Mouse (Mus musculus): ENCODE results near the gene Usp29. TPM values are rescaled to one million over a fixed set of nuclear protein-coding genes. Genes with fewer than 3 reads are reported as not detected.

The Usp29 gene
- polyA plus RNA-seq, 2 experiments = 1.1 to 1.7 TPM

GRCm38 (mm10) chr7:6797408-6797807 lies 67.0 kb downstream of the Usp29 start:
- ATAC-seq (ENCODE audit: insufficient read depth) = no peak
- no peak for TF ChIP-seq EP300 (IDR thresholded peaks at IDR 0.05; ENCODE audit: low read depth)
- H3K4me1 ChIP-seq (replicated peaks; ENCODE audit: control insufficient read depth in 2 of 2, insufficient read depth in 2 of 2, low read length in 1 of 2) = peaks cover 0 to 13% of the 10 kb centered on the region in 2 experiments; a peak in 2 of 4 replicates

GRCm38 (mm10) chr7:6799105-6799805 lies 68.9 kb downstream of the Usp29 start:
- 36% methylated on average over 9 of the region's 9 CpGs for WGBS (ENCODE audit: insufficient replicate concordance)
- no peaks in the 10 kb centered on the region for H3K9me3 ChIP-seq (ENCODE audit: control insufficient read depth, low read length)

More at GRCm38 (mm10) chr7:6797408-6797807, 67.0 kb downstream of the Usp29 start:
- H3K4me3 ChIP-seq (ENCODE audit: insufficient read depth in 1 of 2, low read depth in 2 of 2, low read length in 2 of 2) = no peak overlapping the region
- H3K36me3 ChIP-seq (replicated peaks; ENCODE audit: control insufficient read depth, insufficient read depth, low read depth) = no peaks in the 10 kb centered on the region
- no peak for DNase-seq (ENCODE audit: low read depth in 3 of 3, low spot score in 3 of 3)
- H3K9me3 ChIP-seq (ENCODE audit: control insufficient read depth, low read length) = no peaks in the 10 kb centered on the region
- H3K27me3 ChIP-seq (ENCODE audit: control insufficient read depth, insufficient read depth, low read length) = no peaks in the 10 kb centered on the region
- H3K27ac ChIP-seq = no peak overlapping the region
- WGBS (ENCODE audit: insufficient replicate concordance) = 47% methylated on average over 2 of the region's 2 CpGs
- H3K4me2 ChIP-seq (ENCODE audit: low read depth) = no peak overlapping the region
- no peak overlapping the region for H3K9ac ChIP-seq (replicated peaks)

DNA sequence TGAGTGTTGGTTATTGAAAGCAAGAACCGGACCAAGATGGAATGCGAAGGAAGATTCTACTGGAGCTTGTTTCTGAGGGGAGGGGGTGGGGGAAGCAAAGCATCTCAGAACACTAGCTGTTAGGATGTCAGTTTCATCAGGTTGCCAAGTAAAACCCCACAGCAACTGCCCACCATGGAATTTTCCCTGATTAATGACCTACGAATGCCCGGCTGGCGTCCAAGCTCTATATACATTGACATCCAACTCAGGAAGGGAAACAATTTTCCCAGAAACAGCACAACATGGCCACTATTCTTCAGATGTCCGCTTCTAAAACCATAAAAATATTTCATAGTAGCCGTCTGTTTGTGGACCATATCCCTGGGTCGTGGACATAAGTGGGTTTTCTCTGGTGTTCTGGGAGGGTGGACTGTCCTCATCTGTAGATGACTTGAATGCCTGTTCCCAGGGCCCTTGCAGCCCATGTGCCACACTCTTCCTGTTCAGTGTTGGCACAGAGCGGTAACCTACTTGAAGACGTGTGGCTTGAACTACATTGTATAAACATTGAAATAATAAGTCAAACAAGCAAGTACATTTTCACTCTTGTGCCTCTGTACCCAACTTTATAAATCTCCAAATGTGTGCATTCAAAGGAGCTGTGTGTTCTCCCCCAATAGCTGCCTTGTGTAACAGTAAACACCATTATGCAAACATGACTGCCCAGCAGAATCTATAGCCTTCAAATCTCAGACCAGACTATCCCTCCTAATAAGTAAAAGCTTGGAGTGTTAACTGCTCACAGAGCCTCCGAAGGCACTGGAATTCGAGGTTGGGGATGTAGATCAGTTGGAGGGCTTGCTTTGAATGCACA lies 70.4 kb downstream of the Usp29 start:
- ATAC-seq (ENCODE audit: insufficient read depth) = no peak
- H3K4me1 ChIP-seq (replicated peaks; ENCODE audit: control insufficient read depth in 2 of 2, insufficient read depth in 2 of 2, low read length in 1 of 2) = peaks cover 0 to 13% of the 10 kb centered on the region in 2 experiments; a peak in 2 of 4 replicates
- no peaks in the 10 kb centered on the region for H3K9me3 ChIP-seq (ENCODE audit: control insufficient read depth, low read length)
- H3K27ac ChIP-seq = no peak overlapping the region
- no peak overlapping the region for H3K4me2 ChIP-seq (ENCODE audit: low read depth)
- H3K4me3 ChIP-seq (ENCODE audit: insufficient read depth in 1 of 2, low read depth in 2 of 2, low read length in 2 of 2) = no peak overlapping the region
- H3K27me3 ChIP-seq (ENCODE audit: control insufficient read depth, insufficient read depth, low read length) = no peaks in the 10 kb centered on the region
- no peaks in the 10 kb centered on the region for H3K36me3 ChIP-seq (replicated peaks; ENCODE audit: control insufficient read depth, insufficient read depth, low read depth)
- no peak for DNase-seq (ENCODE audit: low read depth in 3 of 3, low spot score in 3 of 3)
- no peak overlapping the region for H3K9ac ChIP-seq (replicated peaks)
- whole genome bisulfite sequencing (ENCODE audit: insufficient replicate concordance) = 51% methylated on average over 12 of the region's 12 CpGs
- TF ChIP-seq EP300 (IDR thresholded peaks at IDR 0.05; ENCODE audit: low read depth) (no peak), CTCF (IDR thresholded peaks at IDR 0.05; ENCODE audit: low read depth) (no peak)

More at GRCm38 (mm10) chr7:6799105-6799805, 68.9 kb downstream of the Usp29 start:
- DNase-seq (ENCODE audit: low read depth in 3 of 3, low spot score in 3 of 3) = no peak
- no peak for ATAC-seq (ENCODE audit: insufficient read depth)
- peaks cover 0 to 13% of the 10 kb centered on the region in 2 experiments; a peak in 2 of 4 replicates for H3K4me1 ChIP-seq (replicated peaks; ENCODE audit: control insufficient read depth in 2 of 2, insufficient read depth in 2 of 2, low read length in 1 of 2)
- no peak for TF ChIP-seq EP300 (IDR thresholded peaks at IDR 0.05; ENCODE audit: low read depth)
- H3K36me3 ChIP-seq (replicated peaks; ENCODE audit: control insufficient read depth, insufficient read depth, low read depth) = no peaks in the 10 kb centered on the region
- H3K4me3 ChIP-seq (ENCODE audit: insufficient read depth in 1 of 2, low read depth in 2 of 2, low read length in 2 of 2) = no peak overlapping the region
- H3K9ac ChIP-seq (replicated peaks) = no peak overlapping the region
- no peak overlapping the region for H3K4me2 ChIP-seq (ENCODE audit: low read depth)
- no peaks in the 10 kb centered on the region for H3K27me3 ChIP-seq (ENCODE audit: control insufficient read depth, insufficient read depth, low read length)
- no peak overlapping the region for H3K27ac ChIP-seq

- no peaks in the 10 kb centered on the region for H3K36me3 ChIP-seq (replicated peaks; ENCODE audit: control insufficient read depth, insufficient read depth, low read depth)
- H3K9ac ChIP-seq (replicated peaks) = no peak overlapping the region
- no peak for DNase-seq (ENCODE audit: low read depth in 3 of 3, low spot score in 3 of 3)
- H3K9me3 ChIP-seq (ENCODE audit: control insufficient read depth, low read length) = no peaks in the 10 kb centered on the region
- H3K4me2 ChIP-seq (ENCODE audit: low read depth) = no peak overlapping the region
- no peak for ATAC-seq (ENCODE audit: insufficient read depth)
- H3K4me1 ChIP-seq (replicated peaks; ENCODE audit: control insufficient read depth in 2 of 2, insufficient read depth in 2 of 2, low read length in 1 of 2) = peaks cover 0 to 13% of the 10 kb centered on the region in 2 experiments; a peak in 2 of 4 replicates
- TF ChIP-seq CTCF (IDR thresholded peaks at IDR 0.05; ENCODE audit: low read depth) (no peak), EP300 (IDR thresholded peaks at IDR 0.05; ENCODE audit: low read depth) (no peak)
- no peak overlapping the region for H3K27ac ChIP-seq
- no peak overlapping the region for H3K4me3 ChIP-seq (ENCODE audit: insufficient read depth in 1 of 2, low read depth in 2 of 2, low read length in 2 of 2)
- H3K27me3 ChIP-seq (ENCODE audit: control insufficient read depth, insufficient read depth, low read length) = no peaks in the 10 kb centered on the region
- 53% methylated on average over 6 of the region's 6 CpGs for WGBS (ENCODE audit: insufficient replicate concordance)
These were observed 71.3 kb downstream of the Usp29 start for GRCm38 (mm10) chr7:6801642-6802041.

GRCm38 (mm10) chr7:6810556-6810955 lies 80.2 kb downstream of the Usp29 start:
- 52% methylated on average over 3 of the region's 3 CpGs for WGBS (ENCODE audit: insufficient replicate concordance)
- no peak overlapping the region for H3K9ac ChIP-seq (replicated peaks)
- H3K4me3 ChIP-seq (ENCODE audit: insufficient read depth in 1 of 2, low read depth in 2 of 2, low read length in 2 of 2) = no peak overlapping the region
- TF ChIP-seq CTCF (IDR thresholded peaks at IDR 0.05; ENCODE audit: low read depth) = no peak
- TF ChIP-seq EP300 (IDR thresholded peaks at IDR 0.05; ENCODE audit: low read depth) = no peak
- H3K27ac ChIP-seq = no peak overlapping the region
- H3K4me2 ChIP-seq (ENCODE audit: low read depth) = no peak overlapping the region
- DNase-seq (ENCODE audit: low read depth in 3 of 3, low spot score in 3 of 3) = no peak
- H3K36me3 ChIP-seq (replicated peaks; ENCODE audit: control insufficient read depth, insufficient read depth, low read depth) = no peaks in the 10 kb centered on the region
- no peaks in the 10 kb centered on the region for H3K27me3 ChIP-seq (ENCODE audit: control insufficient read depth, insufficient read depth, low read length)
- no peaks in the 10 kb centered on the region for H3K9me3 ChIP-seq (ENCODE audit: control insufficient read depth, low read length)
- no peaks in the 10 kb centered on the region for H3K4me1 ChIP-seq (replicated peaks; ENCODE audit: control insufficient read depth in 2 of 2, insufficient read depth in 2 of 2, low read length in 1 of 2)
- no peak for ATAC-seq (ENCODE audit: insufficient read depth)

Measured in liver, embryonic 14.5 days (tissue).